Mouse (Mus musculus) embryonic facial prominence, embryonic 12.5 days (tissue): ENCODE measurements around the gene Cir1. TPM values are rescaled to one million over a fixed set of nuclear protein-coding genes. Genes with fewer than 3 reads are reported as not detected.

Experiments
- ATAC-seq: fragments of 200-750 bp; cut with Nextera tagmentation; 2 replicates; pipeline ENCODE4 v1.8.0; 2017; ENCODE audit not compliant: insufficient number of reproducible peaks, insufficient read depth, low FRiP score, low TSS enrichment
- H3K27ac ChIP-seq: fragments of 300-500 bp; sonication (generic); 2 replicates; pipeline ENCODE4 v1.5.1; 2016; ENCODE audit warnings: mild to moderate bottlenecking
- H3K27me3 ChIP-seq: fragments of 300-500 bp; sonication (generic); 2 replicates; pipeline ENCODE4 v1.6.1; 2016; ENCODE audit warnings: mild to moderate bottlenecking, moderate library complexity
- H3K36me3 ChIP-seq: fragments of 300-500 bp; sonication (generic); 2 replicates; pipeline ENCODE4 v1.6.1; 2016; ENCODE audit warnings: mild to moderate bottlenecking
- H3K4me1 ChIP-seq: fragments of 300-500 bp; sonication (generic); 2 replicates; pipeline ENCODE4 v1.6.1; 2016
- H3K4me2 ChIP-seq: fragments of 300-500 bp; sonication (generic); replicated peaks from 2 replicates; pipeline ENCODE4 v1.6.1; 2016; ENCODE audit warnings: mild to moderate bottlenecking, moderate library complexity
- H3K4me3 ChIP-seq: fragments of 300-500 bp; sonication (generic); 2 replicates; pipeline ENCODE4 v1.5.1; 2016; ENCODE audit warnings: mild to moderate bottlenecking
- H3K9ac ChIP-seq: fragments of 300-500 bp; sonication (generic); 2 replicates; pipeline ENCODE4 v1.6.1; 2016; ENCODE audit warnings: mild to moderate bottlenecking, moderate library complexity
- H3K9me3 ChIP-seq: fragments of 300-500 bp; sonication (generic); 2 replicates; pipeline ENCODE4 v1.6.1; 2016; ENCODE audit warnings: mild to moderate bottlenecking, moderate library complexity
- WGBS: fragments of 180-500 bp; shearing (Covaris S2); methylation state at CpG from one replicate; pipeline ENCODE4 v1.1.7; 2016; 5-methylcytosine and 5-hydroxymethylcytosine counted together
- polyA plus RNA-seq: library from polyadenylated mRNA; unstranded; fragments of >200 nt; fragmentation: Nextera tagmentation; extraction: Ambion mirVana; gene quantifications from 2 replicates; pipeline ENCODE4 v1.2.1, GENCODE M21; 2016

The Cir1 gene
- polyA plus RNA-seq, 1 experiment from 2014 or later, result 29.7 TPM

- Histone ChIP-seq H3K27ac (no peak overlapping the region), H3K4me3 (no peak overlapping the region), H3K9me3 (0 out of 2 replicates have a peak, but pooled peaks cover 4% of the 10 kb centered on the region), H3K9ac (no peak overlapping the region), H3K36me3 (no peaks in the 10 kb centered on the region), H3K4me1 (no peaks in the 10 kb centered on the region), H3K4me2 (no peak overlapping the region), H3K27me3 (no peaks in the 10 kb centered on the region)
- ATAC-seq, result no peak
- 75% methylated on average over 4 of the region's 4 CpGs for WGBS
These were observed 63.8 kb downstream of the Cir1 start for GRCm38 (mm10) chr2:73248701-73249100.

DNA sequence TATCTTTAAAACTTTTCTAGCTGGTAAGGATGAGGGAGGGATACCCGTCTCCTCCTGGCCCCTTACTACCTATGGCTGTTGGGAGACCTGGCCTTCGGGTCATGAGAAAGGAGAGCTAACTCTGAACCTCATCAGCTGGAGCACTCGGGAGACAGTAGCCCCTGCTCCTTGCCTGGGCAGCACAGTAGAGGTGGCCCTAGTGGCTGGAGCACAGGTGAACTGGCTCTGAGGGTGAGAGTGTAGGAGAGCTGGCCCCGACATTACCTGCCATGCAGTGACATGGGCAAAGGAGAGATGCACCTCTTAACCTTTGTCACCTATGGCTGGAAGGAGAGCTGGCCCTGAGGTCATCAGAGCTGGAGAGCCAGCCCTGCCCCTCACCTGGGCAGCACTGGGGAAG lies 71.2 kb downstream of the Cir1 start:
- H3K9ac ChIP-seq, result no peak overlapping the region
- H3K4me1 ChIP-seq, result no peaks in the 10 kb centered on the region
- no peak overlapping the region for H3K4me2 ChIP-seq
- no peak overlapping the region for H3K27ac ChIP-seq
- 85% methylated on average over 4 of the region's 4 CpGs for WGBS
- H3K4me3 ChIP-seq, result no peak overlapping the region
- H3K9me3 ChIP-seq, result no peaks in the 10 kb centered on the region
- no peaks in the 10 kb centered on the region for H3K27me3 ChIP-seq
- H3K36me3 ChIP-seq, result no peaks in the 10 kb centered on the region
- ATAC-seq, result no peak

Other genes starting within 250 kb of the Cir1 start
- gene Ola1, start 93.8 kb downstream of the Cir1 start, polyA plus RNA-seq, result 106 and 108 TPM in 2 replicates
- 0.90 and 1.6 TPM in 2 replicates for gene Sp9, start 40.8 kb downstream of the Cir1 start, polyA plus RNA-seq
- 13.9 and 16.2 TPM in 2 replicates for gene Scrn3, start 100 bp downstream of the Cir1 start, polyA plus RNA-seq
- gene Gpr155, start 73.9 kb upstream of the Cir1 start, polyA plus RNA-seq, result 7.1 and 7.5 TPM in 2 replicates
- gene Wipf1, start 217.0 kb upstream of the Cir1 start, polyA plus RNA-seq, result 14.1 and 14.5 TPM in 2 replicates